9 mouse cellular contexts compared by ENCODE assay signal in genomic region chr7:80657896-80658295, GRCm38 (mm10). TPM values are rescaled to one million over a fixed set of nuclear protein-coding genes. Genes with fewer than 3 reads are reported as not detected.
A peak's percentile ranks its signal among the peaks of the same experiment; 100 is the strongest.
DNase-seq lines count a peak whose midpoint lies in the region; ATAC-seq and TF ChIP-seq lines count a peak whose summit lies in the region.
"Had no signal": no experiment of that assay in that cellular context is flagged by ENCODE, and none has a peak within 500 bp of the region (broad histone marks: within the 10 kb centered on the region; RNA-seq: fewer than 3 reads in every experiment).

No protein-coding gene starts in this region.

- TF ChIP-seq CTCF in cerebellum, adult 2 months (IDR thresholded peaks at IDR 0.05; ENCODE audit: borderline replicate concordance, insufficient read depth, low read depth, low read length) = no peak

- no peaks in the 10 kb centered on the region for H3K27me3 ChIP-seq in cerebellum, adult 2 months (ENCODE audit: control insufficient read depth, insufficient read depth, low read length)
- H3K27me3 ChIP-seq in limb, embryonic 14.5 days (ENCODE audit: control insufficient read depth, insufficient read depth, low read length) = no peaks in the 10 kb centered on the region
- H3K27me3 ChIP-seq: megakaryocyte, embryonic 14.5 days had no signal

- peak; percentile 41; the same call in 1 of the 2 replicates for ATAC-seq in limb, embryonic 14.5 days (ENCODE audit: low FRiP score, low read depth)

- H3K4me3 ChIP-seq in cerebellum, adult 2 months (replicated peaks; ENCODE audit: insufficient read depth, low read depth, low read length) = no peak overlapping the region
- H3K4me3 ChIP-seq in limb, embryonic 14.5 days (replicated peaks; ENCODE audit: low read length) = no peak overlapping the region
- H3K4me3 ChIP-seq: megakaryocyte, embryonic 14.5 days had no signal

- 0 out of 2 replicates have a peak overlapping the region, but pooled peaks have one; percentile 7 for H3K4me2 ChIP-seq in limb, embryonic 14.5 days (replicated peaks; ENCODE audit: low read depth, low read length, severe bottlenecking)

- TF ChIP-seq POLR2A in cerebellum, adult 2 months (IDR thresholded peaks at IDR 0.05; ENCODE audit: borderline replicate concordance, insufficient read depth, low read length) = no peak
- no peak for TF ChIP-seq POLR2A in limb, embryonic 14.5 days (IDR thresholded peaks at IDR 0.05; ENCODE audit: borderline replicate concordance, extremely low read depth, insufficient read depth, insufficient read length)

- WGBS in cerebellum, adult 2 months = 25% methylated on average over 8 of the region's 8 CpGs
- 37% methylated on average over 8 of the region's 8 CpGs for WGBS in limb, embryonic 14.5 days

- H3K9me3 ChIP-seq in limb, embryonic 14.5 days (ENCODE audit: control insufficient read depth, low read length) = no peaks in the 10 kb centered on the region
- H3K9me3 ChIP-seq: megakaryocyte, embryonic 14.5 days had no signal

- DNase-seq in cerebellum, adult 2 months = peak in 1 of 2 experiments; percentile 42
- DNase-seq in cerebellum, adult 8-10 months = no peak
- peak; percentile 45 for DNase-seq in testis, postnatal 14 days (ENCODE audit: low spot score)
- no peak for DNase-seq in testis, postnatal 10 days (ENCODE audit: low spot score)
- peak; percentile 70 for DNase-seq in limb, embryonic 14.5 days (ENCODE audit: low spot score)
- no peak for DNase-seq in frontal cortex, adult 2 months (ENCODE audit: extremely low spot score in 1 of 2, low spot score in 1 of 2)
- DNase-seq in retina, postnatal 1 day = no peak
- DNase-seq in thymus, postnatal 14 days = no peak

- peaks cover 61% of the 10 kb centered on the region for H3K4me1 ChIP-seq in cerebellum, adult 2 months (ENCODE audit: control insufficient read depth, insufficient read depth, low read length)
- H3K4me1 ChIP-seq in limb, embryonic 14.5 days (ENCODE audit: control insufficient read depth, insufficient read depth, low read length) = peaks cover 35% of the 10 kb centered on the region

- peaks cover 3% of the 10 kb centered on the region; the same call in 1 of the 2 replicates for H3K36me3 ChIP-seq in limb, embryonic 14.5 days (ENCODE audit: control insufficient read depth, insufficient read depth, low read length)

- no peak overlapping the region for H3K9ac ChIP-seq in limb, embryonic 14.5 days (ENCODE audit: low read depth, low read length, severe bottlenecking)

- H3K27ac ChIP-seq in cerebellum, adult 2 months (ENCODE audit: insufficient read depth, low read length) = peak overlapping the region; percentile 29
- H3K27ac ChIP-seq in limb, embryonic 14.5 days (replicated peaks; ENCODE audit: low read depth, low read length) = peak overlapping the region; percentile 65

RNA-seq across cellular contexts. Expression of gene Crtc3, which starts 30.8 kb away (rescaled TPM):
- polyA plus RNA-seq in cerebellum, adult 2 months (2012; rRNA removed) = 21.7 and 24.8 TPM in 2 replicates
- polyA plus RNA-seq in limb, embryonic 14.5 days (2012; rRNA removed) = 18.6 and 24.4 TPM in 2 replicates
- 26.4 and 29.9 TPM in 2 replicates for polyA plus RNA-seq in limb, embryonic 14.5 days (2014; fragmentation: Nextera tagmentation; extraction: Ambion mirVana)
- 15.9 and 16.8 TPM in 2 replicates for polyA plus RNA-seq in frontal cortex, adult 2 months (2012; rRNA removed)

Comparison
In these comparisons a context has a peak if more than half of its experiments do, and no peak if none do; other contexts are left out.
1. DNase-seq: peak in testis, postnatal 14 days (single experiment) and limb, embryonic 14.5 days (single experiment); none in cerebellum, adult 8-10 months (single experiment), testis, postnatal 10 days (single experiment), frontal cortex, adult 2 months (0 of 2), retina, postnatal 1 day (single experiment) and thymus, postnatal 14 days (single experiment).